Mouse (Mus musculus) thymus, postnatal 10 days (tissue): ENCODE measurements at regions not wholly inside any gene's neighbourhood (a gene's known extent, or its start where the extent isn't known, plus 50 kb on each side); places are given as distances from the start of the nearest gene placed in this dataset.

Experiments
- DNase-seq, 2 experiments: peaks; one replicate each; pipeline ENCODE4 v3.0.0; 2021; ENCODE audit warnings: low spot score in 2 of 2

DNA sequence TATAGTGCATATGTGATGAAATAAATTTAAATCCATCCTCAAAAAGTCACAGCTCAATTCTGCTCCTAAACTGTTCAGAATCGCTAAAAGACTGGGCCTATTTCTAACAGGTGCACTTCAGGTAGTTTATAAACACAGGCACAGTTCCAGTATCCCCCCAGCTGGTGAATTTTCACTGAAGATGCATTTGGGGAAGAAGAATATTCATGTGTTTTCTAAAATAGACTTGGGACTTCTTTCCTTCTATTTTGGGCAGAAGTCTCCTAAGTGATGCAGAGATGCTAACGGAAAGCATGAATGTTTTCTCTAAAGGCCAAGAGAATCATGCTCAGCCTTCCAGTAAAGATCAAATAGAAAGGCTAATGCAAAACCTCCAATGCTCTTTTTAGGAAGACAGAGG lies 660.9 kb upstream of the Dpp10 start:
- no peak for DNase-seq

DNA sequence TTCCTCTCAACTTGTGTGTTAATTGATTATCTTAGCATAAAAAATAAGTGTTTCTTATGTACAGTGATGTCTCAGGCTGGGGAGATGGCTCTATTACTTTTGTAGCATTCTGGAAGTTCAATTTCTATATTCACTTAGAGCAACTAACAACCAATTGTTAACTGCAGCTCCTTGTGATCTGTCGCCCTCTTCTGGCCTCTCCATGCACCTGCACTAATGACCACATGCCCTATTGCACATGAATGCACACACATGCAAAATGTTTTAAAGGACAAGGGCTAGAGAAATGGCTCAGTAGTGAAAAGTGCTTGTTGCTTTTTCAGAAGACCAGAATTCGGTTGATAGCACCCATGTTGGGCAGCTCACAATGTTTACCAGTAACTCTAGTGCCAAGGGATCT lies 629.1 kb upstream of the Dpp10 start:
- no peak for DNase-seq

DNA sequence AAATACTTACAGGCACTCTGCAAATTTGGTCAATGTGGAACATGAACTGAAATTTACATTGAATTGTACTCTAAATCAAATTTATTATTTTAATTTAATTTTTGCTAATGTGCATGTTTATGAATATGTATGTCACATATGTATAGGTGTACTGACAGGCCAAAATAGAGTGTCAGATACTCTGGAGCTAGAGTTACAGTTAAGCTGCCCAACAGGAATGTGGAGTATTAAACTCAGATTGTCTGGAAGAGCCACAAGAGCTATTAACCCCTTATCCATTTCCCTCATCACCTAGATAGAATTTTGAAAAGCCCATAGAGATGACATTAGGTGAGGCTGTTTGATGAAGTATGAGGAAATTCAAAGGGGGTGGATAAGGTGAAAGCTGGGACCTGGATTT lies 607.5 kb upstream of the Dpp10 start:
- no peak for DNase-seq

DNA sequence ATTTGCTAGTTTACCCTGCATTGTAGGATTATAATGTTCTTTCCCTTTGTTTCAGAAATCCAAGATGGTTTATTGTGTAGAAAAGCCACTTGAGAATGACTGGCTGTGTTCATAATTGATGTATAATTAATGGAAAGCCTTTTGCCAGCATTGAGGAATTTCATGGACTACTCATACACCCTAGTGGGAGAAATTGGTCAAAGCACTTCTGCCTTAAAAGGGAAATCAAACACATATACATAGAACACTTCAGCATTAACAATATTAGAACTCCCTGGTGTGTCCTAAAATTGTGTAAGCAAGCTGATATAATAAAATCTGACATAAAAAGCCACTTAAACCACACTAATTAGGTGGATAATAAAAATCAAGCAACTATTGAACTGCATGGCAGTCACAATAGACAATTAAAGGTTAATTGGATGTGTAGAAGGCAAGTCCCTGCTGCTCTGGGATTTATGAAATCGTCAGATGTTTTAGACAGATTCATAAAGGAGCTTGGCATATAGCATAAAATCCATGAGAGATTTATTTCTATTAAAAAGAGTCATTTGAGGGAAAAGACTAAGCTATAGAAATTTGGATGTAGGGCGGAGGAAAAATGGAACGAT lies 607.0 kb upstream of the Dpp10 start:
- DNase-seq: no peak

DNA sequence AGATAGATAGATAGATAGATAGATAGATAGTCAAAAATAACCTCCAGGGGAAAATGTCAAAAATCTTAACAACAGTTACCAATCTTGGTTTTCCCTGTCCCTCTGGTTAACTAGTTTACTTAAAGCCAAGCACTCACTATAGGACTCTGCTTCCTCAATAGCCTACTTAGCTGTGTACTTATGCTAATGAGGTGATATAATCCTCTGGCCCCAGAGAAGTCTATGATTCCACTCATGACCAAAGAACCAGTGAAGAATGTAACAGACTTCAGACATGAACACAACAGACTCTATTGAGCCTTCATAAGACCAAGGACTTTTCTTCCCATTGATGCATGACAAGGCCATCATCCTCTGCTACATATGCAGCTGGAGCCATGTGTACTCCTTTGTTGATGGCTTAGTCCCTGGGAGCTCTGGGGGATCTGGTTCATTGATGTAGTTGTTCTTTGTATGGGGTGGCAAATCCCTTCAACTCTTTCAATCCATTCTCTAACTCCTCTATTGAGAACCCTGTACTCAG lies 589.9 kb upstream of the Dpp10 start:
- DNase-seq: no peak

DNA sequence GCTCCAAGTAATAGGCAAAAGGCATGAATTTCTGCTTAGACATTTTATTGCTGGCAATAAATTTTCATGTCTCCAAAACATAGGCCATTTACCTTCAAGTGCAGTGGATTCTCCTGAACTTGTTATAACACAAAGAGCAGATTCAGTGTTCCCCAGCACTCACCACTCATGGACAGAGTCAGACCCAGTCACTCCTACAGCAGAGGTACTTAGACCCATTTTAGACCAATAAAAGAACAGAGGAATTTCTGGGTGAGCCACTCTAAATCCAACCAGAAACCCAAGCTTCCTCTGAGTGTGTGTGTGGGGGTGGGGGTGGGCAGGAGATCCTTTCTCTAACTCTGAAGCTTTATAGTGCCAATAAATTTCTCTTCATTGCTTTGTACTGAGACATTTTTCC lies 584.7 kb upstream of the Dpp10 start:
- no peak for DNase-seq

DNA sequence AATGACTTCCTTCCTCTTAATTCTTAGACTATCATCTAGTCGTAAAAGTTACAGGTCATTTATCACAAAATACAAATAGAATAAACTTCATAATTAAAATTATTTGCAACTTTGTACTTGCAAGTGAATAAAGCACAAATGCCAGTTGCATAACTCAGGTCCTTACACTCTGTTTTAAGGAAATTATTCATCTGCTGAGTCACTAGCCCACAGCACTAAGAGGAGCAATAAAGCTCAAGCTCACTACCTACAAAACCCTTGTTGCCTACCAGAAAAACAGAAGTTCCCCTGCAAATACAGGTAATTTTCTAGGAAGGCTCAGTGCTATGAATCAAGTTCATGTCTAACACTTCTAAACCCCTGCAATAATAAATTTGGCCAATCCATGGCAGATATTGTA lies 539.3 kb upstream of the Dpp10 start:
- no peak for DNase-seq
